Mouse (Mus musculus) regulatory T cell (primary cell): ENCODE results near the gene Cd101.

ENCODE experiments used
- in situ Hi-C: fragments of 300-600 bp; cut with MboI, MseI; formaldehyde crosslinking; loops from one replicate; pipeline ENCODE4 v1.15.1; 2025; ENCODE audit warnings: high pct_unique_total_duplicates

Cd101 gene

GRCm38 (mm10) chr3:101045431-101045830 lies 16.1 kb upstream of the Cd101 start:
- in situ Hi-C loops, result loop anchor here (5.0 to 25.0 kb wide), 2 partner anchors 43 to 558 kb away; partner anchors contain the start of gene Tent5c

GRCm38 (mm10) chr3:101044686-101045085 lies 15.3 kb upstream of the Cd101 start:
- in situ Hi-C loops, result loop anchor here (5.0 to 25.0 kb wide), 2 partner anchors 42 to 557 kb away; partner anchors contain the start of gene Tent5c

DNA sequence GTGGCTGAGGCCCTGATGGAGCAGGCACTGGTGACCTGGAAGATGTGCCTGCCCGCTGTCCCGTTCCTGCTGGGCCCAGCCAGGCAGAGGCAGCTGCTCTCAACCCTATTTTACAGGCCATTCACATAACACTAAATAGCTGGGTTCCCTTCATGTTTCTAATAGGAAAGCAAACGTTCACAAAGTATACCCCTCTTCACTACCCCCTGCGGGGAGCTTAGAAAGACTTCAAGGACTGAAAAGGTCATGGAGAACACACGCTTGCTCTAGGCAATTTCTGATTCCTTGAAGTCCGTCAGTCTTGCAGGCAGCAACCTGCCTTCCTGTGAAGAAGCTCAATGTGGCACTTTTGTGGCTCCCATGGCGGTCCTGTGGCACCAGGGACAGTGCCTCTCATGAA lies 12.6 kb upstream of the Cd101 start:
- in situ Hi-C loops, result loop anchor here (25.0 kb wide), 1 partner anchor 555 kb away; the partner anchor contains the start of gene Tent5c

DNA sequence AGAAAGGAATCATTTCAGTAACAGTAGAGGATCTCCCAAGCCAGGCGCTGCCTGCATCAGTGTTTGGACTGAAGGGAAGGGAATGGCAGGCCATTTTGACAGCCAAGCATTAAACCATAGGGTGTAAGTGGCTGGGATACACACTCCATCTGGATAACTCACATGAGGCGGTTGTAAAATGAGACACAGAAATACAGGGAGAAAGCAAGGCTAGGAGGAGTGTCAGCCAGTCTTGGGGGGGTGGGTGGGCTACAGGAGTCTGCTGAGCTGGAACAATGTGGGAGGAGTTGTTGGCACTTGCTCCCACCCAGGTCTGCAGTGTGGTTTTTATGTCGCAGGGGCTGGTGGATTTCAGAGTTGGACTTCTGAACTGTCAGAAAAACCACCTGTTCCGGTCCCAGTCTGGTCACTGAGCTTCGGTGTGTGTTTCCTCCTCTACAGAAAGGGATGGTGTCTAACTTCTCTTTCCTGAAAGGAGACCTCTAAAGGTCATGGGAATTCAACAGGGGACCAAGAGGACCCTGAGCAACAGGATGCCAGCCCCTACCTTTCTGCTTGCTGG lies 8.7 kb upstream of the Cd101 start:
- in situ Hi-C loops, result loop anchor here (25.0 kb wide), 1 partner anchor 551 kb away; the partner anchor contains the start of gene Tent5c

GRCm38 (mm10) chr3:101036001-101036400 lies 6.6 kb upstream of the Cd101 start:
- in situ Hi-C loops, result loop anchor here (25.0 kb wide), 1 partner anchor 549 kb away; the partner anchor contains the start of gene Tent5c

GRCm38 (mm10) chr3:101034509-101034908 lies 5.2 kb upstream of the Cd101 start:
- in situ Hi-C loops, result loop anchor here (25.0 kb wide), 1 partner anchor 547 kb away; the partner anchor contains the start of gene Tent5c

GRCm38 (mm10) chr3:101033644-101034043 lies 4.3 kb upstream of the Cd101 start:
- in situ Hi-C loops, result loop anchor here (25.0 kb wide), 1 partner anchor 546 kb away; the partner anchor contains the start of gene Tent5c

DNA sequence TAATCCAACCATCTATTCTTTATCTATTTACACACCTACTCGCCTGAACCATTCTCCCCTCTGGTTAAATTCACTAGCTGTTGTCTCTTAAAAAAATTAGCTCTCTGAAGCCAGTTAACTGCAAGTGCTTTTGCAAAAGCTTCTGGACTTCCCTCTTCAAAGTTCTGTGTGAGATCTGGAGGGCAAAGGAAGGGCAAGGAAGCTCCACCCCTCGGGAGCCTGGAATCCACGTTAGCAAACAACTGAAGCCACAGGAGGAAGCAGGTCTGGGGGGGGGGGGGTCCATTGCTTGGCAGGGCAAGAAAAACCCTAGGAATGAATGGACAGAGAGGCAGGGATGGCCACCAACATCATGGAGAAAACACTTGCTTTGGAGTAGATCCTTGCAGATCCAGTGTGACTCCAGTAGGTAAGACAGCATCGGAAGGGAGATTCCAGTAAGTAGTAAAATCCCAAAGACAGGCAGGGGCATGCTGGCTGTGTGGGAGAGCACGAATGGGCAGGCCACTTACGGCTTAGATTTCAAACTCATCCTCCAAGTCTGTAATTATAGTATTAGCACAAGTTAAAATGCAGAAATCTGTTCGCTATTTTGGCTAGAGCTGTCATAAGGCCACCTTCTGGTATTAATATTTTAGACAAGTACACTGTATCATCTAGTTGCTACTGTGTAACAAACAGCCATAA lies 2.2 kb upstream of the Cd101 start:
- in situ Hi-C loops, result loop anchor here (25.0 kb wide), 1 partner anchor 544 kb away; the partner anchor contains the start of gene Tent5c

DNA sequence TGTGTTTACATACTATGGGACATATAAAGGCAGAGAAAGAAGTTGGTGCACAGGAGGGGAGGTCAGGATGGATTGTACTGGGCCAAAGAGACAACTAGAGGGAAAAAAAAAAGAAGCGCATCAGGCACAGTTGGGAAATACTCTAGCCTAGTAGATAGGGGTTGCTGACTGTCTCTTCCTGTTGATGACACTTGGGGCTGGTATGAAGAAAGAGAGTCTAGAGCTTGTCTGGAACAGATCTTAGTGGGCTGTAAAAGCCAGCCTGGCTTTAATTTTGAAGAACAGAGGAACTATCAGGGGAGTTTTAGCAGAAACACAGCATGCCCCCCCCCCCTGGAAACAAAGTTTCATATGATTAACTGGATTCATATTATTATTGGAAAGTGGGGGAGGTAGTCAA lies 1.3 kb upstream of the Cd101 start:
- in situ Hi-C loops, result loop anchor here (25.0 kb wide), 1 partner anchor 543 kb away; the partner anchor contains the start of gene Tent5c

DNA sequence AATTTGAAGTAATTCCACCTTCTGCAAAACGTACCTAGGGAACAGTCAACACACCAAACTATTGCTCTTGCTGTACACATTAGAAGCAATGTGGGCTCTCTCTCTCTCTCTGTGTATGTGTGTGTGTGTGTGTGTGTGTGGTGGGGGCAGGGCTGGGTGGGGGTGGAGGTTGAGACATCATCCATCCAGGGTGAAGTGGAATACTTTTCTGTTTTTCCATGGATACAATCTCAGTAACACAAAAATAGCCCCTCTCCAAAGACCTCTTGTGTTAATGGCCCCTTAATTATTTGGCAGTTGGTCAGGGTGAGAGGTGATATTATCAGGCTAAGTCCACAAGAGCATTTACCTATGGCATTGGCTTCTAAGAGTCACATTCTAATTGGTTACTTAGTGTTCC lies 2.6 kb downstream of the Cd101 start:
- in situ Hi-C loops, result loop anchor here (25.0 kb wide), 1 partner anchor 539 kb away; the partner anchor contains the start of gene Tent5c

DNA sequence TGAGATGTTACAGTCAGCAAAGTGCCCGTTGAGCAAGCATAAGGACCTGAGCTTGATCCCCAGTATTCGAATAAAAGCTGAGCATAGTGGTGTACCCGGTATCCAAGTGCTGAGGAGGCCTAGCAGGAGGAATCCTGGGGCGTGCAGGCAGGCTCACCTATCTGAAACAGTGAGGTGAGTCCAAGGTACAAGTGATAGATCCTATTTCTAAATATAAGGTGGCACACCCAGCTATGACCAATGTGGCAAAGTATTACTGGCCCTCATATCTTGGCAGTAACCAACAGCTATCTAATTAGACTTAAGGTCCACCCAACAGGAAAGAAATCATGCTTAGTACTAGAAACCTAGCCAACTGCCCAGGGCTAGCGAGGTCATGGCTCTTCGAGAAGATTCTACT lies 6.4 kb downstream of the Cd101 start:
- in situ Hi-C loops, result loop anchor here (5.0 to 25.0 kb wide), 2 partner anchors 274 to 1714 kb away; partner anchors contain the start of gene Tspan2

DNA sequence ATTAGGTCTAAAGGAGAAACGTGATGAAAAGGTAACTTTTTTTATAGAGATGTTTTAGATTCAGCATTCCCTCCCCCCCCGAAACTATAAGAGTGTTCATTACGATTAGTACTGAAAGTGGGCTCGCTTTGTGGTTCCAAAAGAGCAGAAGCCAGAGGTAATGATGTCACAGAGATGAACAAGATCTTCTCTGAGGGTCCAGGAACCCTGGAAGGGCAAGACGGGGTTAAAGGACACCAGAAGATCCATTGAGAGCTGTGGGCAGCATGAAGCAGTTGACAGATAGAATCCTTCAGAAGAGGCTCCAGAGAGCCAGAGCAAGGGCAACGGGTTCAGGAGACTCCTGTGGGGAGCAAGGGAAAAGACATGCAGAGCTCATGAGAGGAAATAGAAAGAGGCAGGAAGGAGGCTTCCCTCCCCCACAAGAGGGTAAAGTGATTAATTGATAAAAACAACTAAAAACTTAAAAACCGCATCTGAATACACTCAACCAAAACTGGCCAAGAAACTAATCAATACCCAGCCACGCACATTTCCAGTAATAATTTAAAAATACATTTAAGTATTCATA lies 7.8 kb downstream of the Cd101 start:
- in situ Hi-C loops, result loop anchor here (5.0 to 25.0 kb wide), 2 partner anchors 276 to 1716 kb away; partner anchors contain the start of gene Tspan2

DNA sequence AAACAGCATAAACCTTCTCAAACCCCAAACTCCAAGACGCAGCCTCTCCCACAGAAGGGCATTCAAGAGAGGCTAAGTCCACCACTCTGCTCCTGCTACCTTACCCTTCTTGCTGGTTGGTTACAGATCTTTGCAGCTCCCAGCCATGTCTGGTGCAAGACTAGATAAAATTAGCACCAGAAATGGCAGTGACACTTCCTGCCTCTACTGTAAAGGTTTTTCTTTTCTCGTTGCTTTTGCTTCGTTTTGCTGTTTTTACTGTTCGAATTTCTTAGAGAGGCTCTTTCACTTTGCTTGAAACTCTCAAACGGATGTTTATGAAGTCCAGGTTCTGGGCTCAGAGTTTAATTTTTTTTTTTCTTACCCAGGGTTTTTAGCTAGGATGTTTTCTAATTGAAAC lies 8.3 kb downstream of the Cd101 start:
- in situ Hi-C loops, result loop anchor here (5.0 to 25.0 kb wide), 2 partner anchors 276 to 1716 kb away; partner anchors contain the start of gene Tspan2

GRCm38 (mm10) chr3:101018494-101018893 lies 10.9 kb downstream of the Cd101 start:
- in situ Hi-C loops, result loop anchor here (25.0 kb wide), 1 partner anchor 1719 kb away; the partner anchor contains the start of gene Tspan2

- in situ Hi-C loops, result loop anchor here (25.0 kb wide), 1 partner anchor 1721 kb away; the partner anchor contains the start of gene Tspan2
These were observed 13.3 kb downstream of the Cd101 start for GRCm38 (mm10) chr3:101016050-101016449.

GRCm38 (mm10) chr3:101015254-101015653 lies 14.1 kb downstream of the Cd101 start:
- in situ Hi-C loops, result loop anchor here (25.0 kb wide), 1 partner anchor 1722 kb away; the partner anchor contains the start of gene Tspan2

GRCm38 (mm10) chr3:101013536-101013935 lies 15.8 kb downstream of the Cd101 start:
- in situ Hi-C loops, result loop anchor here (25.0 kb wide), 1 partner anchor 1724 kb away; the partner anchor contains the start of gene Tspan2

DNA sequence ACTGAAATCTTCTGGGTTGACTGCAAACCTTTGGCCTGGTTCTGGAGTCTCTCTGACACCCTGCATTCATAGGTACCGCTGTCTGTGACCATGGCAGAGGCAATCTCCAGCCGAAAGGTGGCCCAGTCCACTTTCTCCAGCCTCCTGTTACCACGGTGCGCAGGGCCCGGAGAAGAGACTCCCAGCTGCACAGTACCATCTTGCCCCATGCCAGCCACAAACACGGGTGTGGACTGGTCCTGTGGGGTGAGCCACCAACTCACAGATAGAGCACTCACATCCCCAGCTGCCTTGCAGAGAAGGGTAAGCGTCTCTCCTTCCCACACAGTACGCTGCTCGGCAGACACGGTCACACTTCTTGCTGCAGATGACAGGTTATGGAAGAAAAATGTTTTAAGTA lies 16.4 kb downstream of the Cd101 start:
- in situ Hi-C loops, result loop anchor here (25.0 kb wide), 1 partner anchor 1724 kb away; the partner anchor contains the start of gene Tspan2

GRCm38 (mm10) chr3:101012597-101012996 lies 16.8 kb downstream of the Cd101 start:
- in situ Hi-C loops, result loop anchor here (25.0 kb wide), 1 partner anchor 1725 kb away; the partner anchor contains the start of gene Tspan2

DNA sequence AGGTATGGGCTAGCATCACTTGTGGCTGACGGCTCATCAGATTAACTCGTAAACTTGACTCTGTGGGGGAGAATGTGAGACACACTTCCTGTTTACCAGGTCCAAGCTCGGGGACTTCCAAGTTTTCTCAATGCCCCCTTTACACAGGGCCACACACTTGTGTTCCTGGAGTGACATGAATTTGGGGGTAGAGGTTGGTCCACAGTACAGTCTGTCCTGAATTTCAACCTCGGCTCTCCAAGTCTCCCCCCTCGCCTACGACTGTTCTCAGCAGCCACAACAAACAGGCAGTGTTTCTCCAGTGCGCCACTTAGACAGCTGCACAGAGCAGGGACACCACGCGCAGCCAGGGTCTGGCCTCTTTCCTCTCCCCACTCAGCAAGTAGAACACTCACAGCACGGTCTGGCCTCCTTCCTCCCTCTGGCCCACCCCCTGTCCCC lies 17.2 kb downstream of the Cd101 start:
- in situ Hi-C loops, result loop anchor here (25.0 kb wide), 1 partner anchor 1725 kb away; the partner anchor contains the start of gene Tspan2

- in situ Hi-C loops, result loop anchor here (25.0 kb wide), 1 partner anchor 1726 kb away; the partner anchor contains the start of gene Tspan2
These were observed 18.2 kb downstream of the Cd101 start for GRCm38 (mm10) chr3:101011203-101011600.
